Mouse (Mus musculus) lung, adult 2 months (tissue): ENCODE data around the gene Acta1. TPM values are rescaled to one million over a fixed set of nuclear protein-coding genes. Genes with fewer than 3 reads are reported as not detected.
A peak's percentile ranks its signal among the peaks of the same experiment; 100 is the strongest.

Experiments
- DNase-seq: peaks from one replicate; pipeline ENCODE4 v3.0.0; 2022
- H3K4me1 ChIP-seq: fragments of 200-500 bp; 2 replicates; pipeline ENCODE4 v1.6.1; 2011; ENCODE audit warnings: low read length; ENCODE audit not compliant: control insufficient read depth, insufficient read depth
- H3K4me3 ChIP-seq: fragments of 200-500 bp; replicated peaks from 2 replicates; pipeline ENCODE3; 2011; ENCODE audit warnings: low read depth, mild to moderate bottlenecking, control low read depth, low read length; ENCODE audit errors: extremely low read depth
- CTCF ChIP-seq: fragments of 200-500 bp; IDR thresholded peaks from 2 replicates; pipeline ENCODE4 v1.5.1; 2011; ENCODE audit warnings: mild to moderate bottlenecking, low read length, control low read depth; ENCODE audit not compliant: insufficient read depth
- POLR2A ChIP-seq: fragments of 200-500 bp; IDR thresholded peaks from 2 replicates; pipeline ENCODE4 v1.6.1; 2011; ENCODE audit warnings: low read depth, mild to moderate bottlenecking, control low read depth, low read length, borderline replicate concordance; ENCODE audit errors: extremely low read depth
- WGBS: fragments of 180-500 bp; shearing (Covaris S2); methylation state at CpG from one replicate; pipeline ENCODE4 v1.1.7; 2018; 5-methylcytosine and 5-hydroxymethylcytosine counted together
- polyA plus RNA-seq: library from polyadenylated mRNA; depleted of rRNA; stranded (reverse); fragments of >200 nt; gene quantifications from 2 replicates; pipeline ENCODE4 v1.2.3, GENCODE M21; 2012

Acta1 gene
- polyA plus RNA-seq, 1 experiment, result 1,963 TPM

GRCm38 (mm10) chr8:123866971-123867370 lies 27.6 kb downstream of the Acta1 start:
- no peak for DNase-seq
- WGBS, result 39% methylated on average over 5 of the region's 5 CpGs
- Histone ChIP-seq H3K4me1 (no peaks in the 10 kb centered on the region), H3K4me3 (no peak overlapping the region)
- TF ChIP-seq POLR2A (no peak), CTCF (no peak)

- no peaks in the 10 kb centered on the region for H3K4me1 ChIP-seq
- WGBS, result 59% methylated on average over 7 of the region's 7 CpGs
- no peak for DNase-seq
Measured at GRCm38 (mm10) chr8:123865786-123866185, 28.8 kb downstream of the Acta1 start.

GRCm38 (mm10) chr8:123860386-123860785 lies 34.2 kb downstream of the Acta1 start:
- no peak for DNase-seq
- Histone ChIP-seq H3K4me1 (no peaks in the 10 kb centered on the region), H3K4me3 (no peak overlapping the region)
- TF ChIP-seq CTCF (no peak), POLR2A (no peak)
- 54% methylated on average over 4 of the region's 4 CpGs for WGBS

More at GRCm38 (mm10) chr8:123865786-123866185, 28.8 kb downstream of the Acta1 start:
- H3K4me3 ChIP-seq, result no peak overlapping the region
- no peak for TF ChIP-seq POLR2A
- no peak for TF ChIP-seq CTCF

DNA sequence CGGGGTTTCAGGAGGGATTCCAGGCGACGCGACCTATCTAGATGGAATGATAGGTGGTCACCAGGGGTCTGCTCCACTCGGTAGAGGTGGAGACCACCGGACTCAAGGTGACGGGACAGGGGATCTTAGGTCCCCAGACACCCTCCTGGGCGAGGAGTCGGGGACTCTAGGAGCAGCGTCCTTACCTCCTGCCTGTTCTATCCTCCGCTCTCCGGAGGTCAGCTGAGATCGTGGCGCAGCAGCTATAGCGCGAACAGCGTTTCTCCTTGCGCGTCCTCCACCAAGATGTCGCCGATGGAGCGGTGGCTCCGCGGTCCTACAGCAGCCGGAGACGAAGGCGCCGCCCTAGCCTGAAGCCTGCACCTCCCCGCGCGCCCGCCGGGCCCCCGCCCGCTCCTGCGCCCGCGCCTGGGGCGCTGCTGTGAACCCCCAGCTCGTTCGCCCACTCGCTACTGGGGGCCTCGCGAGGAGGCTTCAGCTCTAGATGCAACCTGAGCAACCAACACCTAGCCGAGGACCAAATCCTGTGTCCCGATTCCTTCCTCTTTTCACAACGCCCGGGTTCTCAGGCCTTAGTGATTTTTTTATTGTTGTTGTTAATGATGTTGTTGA lies 34.8 kb downstream of the Acta1 start, which contains the start of gene Ccsap:
Gene Ccsap (minus strand): TSS at position 562 of the 612 bp plus-strand sequence.
- no peak for TF ChIP-seq POLR2A
- TF ChIP-seq CTCF, result no peak
- no peak for DNase-seq
- WGBS, result 1% methylated on average over 48 of the region's 48 CpGs
- Histone ChIP-seq H3K4me3 (peak within 1 kb of the TSS; percentile 69), H3K4me1 (no peaks in the 10 kb centered on the region)

DNA sequence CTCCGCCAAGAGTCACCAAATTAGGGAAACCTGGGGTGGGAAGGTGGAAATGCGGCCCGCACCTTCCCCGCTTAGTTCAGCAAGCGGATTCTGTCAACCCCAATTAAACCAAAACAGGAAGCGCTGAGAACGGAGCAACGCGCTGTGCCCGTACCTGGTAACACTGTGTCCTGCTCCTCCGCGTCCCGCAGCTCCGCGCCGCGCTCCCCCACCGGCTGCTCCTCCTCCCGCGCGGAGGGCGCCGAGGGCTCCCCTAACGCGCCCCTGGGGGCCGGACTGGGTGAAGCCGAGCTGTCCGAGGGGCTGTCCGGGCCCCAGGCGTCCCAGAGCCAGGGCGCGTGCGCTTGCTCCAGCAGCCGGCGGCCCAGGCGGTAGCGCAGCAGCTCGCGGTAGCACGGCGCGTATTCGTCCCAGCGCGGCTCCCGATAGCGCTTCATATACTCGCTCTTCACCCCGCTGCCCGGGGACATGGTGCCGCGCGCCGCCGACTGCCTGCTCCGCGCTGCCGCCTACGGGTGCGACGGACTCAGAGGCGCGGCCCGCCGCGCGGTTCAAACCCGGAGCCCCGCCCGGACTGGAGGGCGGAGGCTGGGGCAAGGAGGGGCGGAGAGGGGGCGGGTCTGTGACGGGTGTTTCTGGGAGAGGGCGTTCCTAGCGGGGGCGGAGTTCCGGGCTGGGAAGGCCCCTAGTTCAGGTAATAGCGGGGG lies 35.5 kb downstream of the Acta1 start:
- no peaks in the 10 kb centered on the region for H3K4me1 ChIP-seq
- peak; percentile 90 for DNase-seq
- TF ChIP-seq CTCF (no peak), POLR2A (no peak)
- peak overlapping the region; percentile 69 for H3K4me3 ChIP-seq
- under 1% methylated on average over 78 of the region's 79 CpGs for WGBS

GRCm38 (mm10) chr8:123858574-123858940 lies 36.0 kb downstream of the Acta1 start:
- peak overlapping the region; percentile 69 for H3K4me3 ChIP-seq
- WGBS, result 2% methylated on average over 17 of the region's 17 CpGs
- no peak for TF ChIP-seq CTCF
- TF ChIP-seq POLR2A, result no peak
- no peak for DNase-seq
- H3K4me1 ChIP-seq, result no peaks in the 10 kb centered on the region

DNA sequence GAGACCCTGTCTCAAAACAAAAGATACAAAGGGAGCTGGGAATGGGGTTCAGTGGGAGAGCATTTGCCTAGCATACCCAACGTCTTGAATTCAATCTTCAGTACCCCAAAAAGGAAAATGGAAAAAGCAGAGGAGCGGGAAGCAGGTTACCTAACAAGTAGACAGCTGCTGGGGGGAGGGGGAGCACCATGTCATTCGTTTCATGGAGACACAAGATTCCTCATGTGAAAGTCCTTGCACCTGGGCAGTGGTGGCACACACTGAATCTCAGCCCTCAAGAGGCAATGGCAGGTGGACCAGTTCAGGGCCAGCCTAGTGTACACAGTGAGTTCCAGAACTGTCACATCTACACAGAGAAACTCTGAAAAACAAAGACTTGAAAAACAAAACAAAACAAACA lies 37.2 kb downstream of the Acta1 start:
- 82% methylated on average over 3 of the region's 3 CpGs for WGBS
- H3K4me3 ChIP-seq, result no peak overlapping the region
- no peak for DNase-seq
- no peaks in the 10 kb centered on the region for H3K4me1 ChIP-seq
- TF ChIP-seq POLR2A, result no peak
- TF ChIP-seq CTCF, result no peak

DNA sequence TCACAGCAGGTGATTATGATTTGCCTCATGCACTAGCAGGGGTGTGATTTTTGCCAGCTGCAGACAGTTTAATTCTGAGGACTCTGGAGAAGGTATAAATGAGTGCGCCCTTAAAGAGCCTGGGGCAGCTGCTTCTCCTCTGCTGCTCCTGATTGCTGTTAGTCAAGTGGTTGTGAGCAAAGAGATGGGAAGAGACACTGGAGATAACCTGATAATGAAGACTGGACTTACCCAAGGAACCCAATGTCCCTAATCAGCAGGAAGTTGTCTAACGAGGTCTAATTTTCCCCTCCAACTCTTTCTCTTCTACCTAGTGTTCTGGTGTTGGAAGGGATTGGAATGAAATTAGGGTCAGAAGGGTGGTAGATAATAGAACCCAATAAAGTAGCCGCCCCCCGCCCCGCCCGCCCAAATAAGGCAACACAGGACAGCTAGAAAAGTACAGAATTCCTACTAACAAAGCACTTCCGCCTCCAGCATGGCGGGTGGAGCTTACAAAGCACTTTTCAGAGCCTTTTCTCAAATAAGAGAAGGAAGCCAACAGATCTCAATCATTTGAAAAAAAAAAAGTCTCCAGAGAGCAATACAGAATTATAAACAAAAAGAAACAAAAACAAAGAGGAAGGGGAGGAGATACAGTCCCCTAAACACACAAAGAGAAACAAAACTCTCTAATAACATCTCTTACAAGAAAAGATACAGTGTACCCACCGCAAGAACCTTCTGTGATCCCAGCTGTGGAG lies 39.6 kb downstream of the Acta1 start:
- Histone ChIP-seq H3K4me3 (no peak overlapping the region), H3K4me1 (no peaks in the 10 kb centered on the region)
- DNase-seq, result no peak
- no peak for TF ChIP-seq POLR2A
- TF ChIP-seq CTCF, result no peak
- 76% methylated on average over 9 of the region's 9 CpGs for WGBS

DNA sequence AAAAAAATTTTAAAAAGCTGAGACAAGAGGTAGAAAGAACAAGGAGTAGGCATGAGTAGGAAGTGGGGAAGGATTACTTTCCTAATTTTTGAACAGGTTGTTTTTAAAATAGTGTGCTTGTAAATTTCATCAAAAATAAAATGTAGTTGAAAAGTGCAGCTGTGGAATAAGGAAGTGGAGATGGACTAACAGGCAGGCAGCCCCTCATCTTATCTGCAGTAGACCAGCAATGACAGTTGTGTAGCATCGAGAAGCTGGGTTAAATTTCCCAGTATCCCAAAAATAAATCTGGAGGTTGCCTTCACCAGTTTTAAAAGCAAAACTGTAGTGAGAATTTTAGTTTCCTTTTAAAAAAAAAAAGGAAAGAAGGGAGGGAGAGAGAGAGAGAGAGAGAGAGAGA lies 40.3 kb downstream of the Acta1 start:
- H3K4me3 ChIP-seq, result no peak overlapping the region
- no peaks in the 10 kb centered on the region for H3K4me1 ChIP-seq
- 72% methylated on average over 1 of the region's 1 CpGs for WGBS
- TF ChIP-seq CTCF, result no peak
- TF ChIP-seq POLR2A, result no peak
- DNase-seq, result no peak
